Mouse (Mus musculus) ES-Bruce4 (cell line): ENCODE results near the gene Sbf1. TPM values are rescaled to one million over a fixed set of nuclear protein-coding genes. Genes with fewer than 3 reads are reported as not detected.

Experiments used
- H3K27ac ChIP-seq: 2 replicates; pipeline ENCODE4 v1.5.1; 2012; ENCODE audit warnings: low read length, inconsistent platforms; ENCODE audit not compliant: insufficient read depth
- H3K27me3 ChIP-seq: 2 replicates; pipeline ENCODE4 v1.6.1; 2012; ENCODE audit warnings: mild to moderate bottlenecking, low read length, inconsistent platforms; ENCODE audit not compliant: control insufficient read depth, poor library complexity, insufficient read depth, severe bottlenecking
- H3K36me3 ChIP-seq: 2 replicates; pipeline ENCODE4 v1.6.1; 2012; ENCODE audit warnings: inconsistent platforms, mild to moderate bottlenecking, low read length, moderate library complexity; ENCODE audit not compliant: control insufficient read depth, poor library complexity, insufficient read depth, severe bottlenecking
- H3K4me1 ChIP-seq: one replicate; pipeline ENCODE4 v1.8.1; 2011; ENCODE audit warnings: low read length; ENCODE audit not compliant: control insufficient read depth, insufficient read depth
- H3K4me3 ChIP-seq: 2 replicates; pipeline ENCODE4 v1.5.1; 2011; ENCODE audit warnings: low read depth, mild to moderate bottlenecking, low read length
- H3K9ac ChIP-seq: 2 replicates; pipeline ENCODE4 v1.6.1; 2012; ENCODE audit warnings: low read depth, mild to moderate bottlenecking, inconsistent platforms; ENCODE audit not compliant: poor library complexity, severe bottlenecking
- H3K9me3 ChIP-seq: replicated peaks from 2 replicates; pipeline ENCODE4 v1.6.1; 2012; ENCODE audit warnings: mild to moderate bottlenecking, low read length, inconsistent platforms; ENCODE audit not compliant: control insufficient read depth, poor library complexity, insufficient read depth, severe bottlenecking
- CTCF ChIP-seq: IDR thresholded peaks from one replicate; pipeline ENCODE4 v1.8.1; 2011; ENCODE audit warnings: low read depth, low read length
- EP300 ChIP-seq: IDR thresholded peaks from 2 replicates; pipeline ENCODE4 v1.6.1; 2011; ENCODE audit warnings: low read depth, low read length; ENCODE audit not compliant: insufficient read depth
- POLR2A ChIP-seq: IDR thresholded peaks from one replicate; pipeline ENCODE4 v1.8.1; 2011; ENCODE audit warnings: low read length; ENCODE audit not compliant: insufficient read depth
- polyA plus RNA-seq: library from polyadenylated mRNA; stranded (reverse); fragments of >200 nt; gene quantifications from 2 replicates; pipeline ENCODE4 v1.2.4, GENCODE M21; 2011; ENCODE audit warnings: low read depth; ENCODE audit not compliant: missing spikeins, insufficient read depth, insufficient read length

Sbf1 gene
- polyA plus RNA-seq, 1 experiment = 51.5 TPM

DNA sequence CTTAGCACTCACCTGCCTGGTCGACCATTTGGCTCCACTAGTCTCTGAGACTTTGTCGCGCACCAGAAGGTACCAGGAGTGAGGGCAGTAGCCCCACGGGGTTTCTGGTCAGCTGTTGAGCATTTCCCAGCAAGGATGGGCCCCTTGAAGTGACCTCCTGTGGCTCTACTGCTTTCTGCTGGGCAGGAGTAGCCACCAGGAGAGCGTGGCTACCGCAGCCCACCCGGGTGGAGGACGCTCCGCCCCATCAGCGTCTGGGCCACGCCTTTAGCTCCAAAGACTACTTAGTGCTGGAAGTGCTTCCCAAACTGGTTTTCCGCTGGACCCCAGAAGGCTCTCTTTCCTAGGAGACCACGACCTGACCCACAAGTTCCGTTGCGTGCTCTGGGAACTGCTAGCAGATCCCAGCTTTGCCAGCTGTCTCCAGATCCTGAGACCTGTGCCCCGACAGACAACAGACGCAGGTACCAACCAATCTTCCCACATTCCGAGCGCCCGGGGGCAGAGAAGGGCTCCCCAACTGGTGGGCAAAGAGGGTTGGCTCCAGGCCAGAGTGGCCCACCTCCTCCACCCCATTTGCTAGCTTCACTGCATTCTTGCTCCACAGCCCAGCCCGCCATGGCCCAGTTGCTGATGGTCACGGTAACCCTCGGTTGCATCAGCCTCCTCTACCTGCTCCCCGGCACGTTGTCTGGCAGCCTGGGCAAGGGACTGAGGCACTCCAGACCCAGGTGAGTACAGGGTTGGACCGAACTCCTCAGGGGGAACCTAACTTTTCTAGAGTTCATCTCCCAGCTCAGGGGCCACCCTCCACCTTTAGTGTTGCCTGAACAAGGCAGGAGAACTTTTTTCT is 7.8 kb upstream of the Sbf1 start, which contains the start of gene Adm2:
Gene Adm2 (plus strand): TSS at position 51 of the 853 bp plus-strand sequence.
- Histone ChIP-seq H3K27ac (no peak within 1 kb of the TSS), H3K9ac (peak within 1 kb of the TSS; percentile 41), H3K4me1 (no peaks in the 10 kb centered on the region), H3K27me3 (no peaks in the 10 kb centered on the region), H3K4me3 (peak within 1 kb of the TSS; percentile 71), H3K9me3 (no peaks in the 10 kb centered on the region), H3K36me3 (no peaks in the 10 kb centered on the region)
- peak; percentile 34 for TF ChIP-seq POLR2A
- no peak for TF ChIP-seq CTCF

GRCm38 (mm10) chr15:89321264-89321663 is 6.2 kb upstream of the Sbf1 start:
- Histone ChIP-seq H3K9me3 (no peaks in the 10 kb centered on the region), H3K36me3 (no peaks in the 10 kb centered on the region), H3K27ac (no peak overlapping the region), H3K9ac (no peak overlapping the region), H3K27me3 (no peaks in the 10 kb centered on the region), H3K4me3 (no peak overlapping the region), H3K4me1 (no peaks in the 10 kb centered on the region)
- no peak for TF ChIP-seq CTCF
- TF ChIP-seq POLR2A = no peak
- TF ChIP-seq EP300 = no peak

GRCm38 (mm10) chr15:89316146-89316545 is 1.0 kb upstream of the Sbf1 start:
- TF ChIP-seq CTCF (peak; percentile 88), POLR2A (no peak)
- H3K9ac ChIP-seq = peak overlapping the region; percentile 83; the same call in 1 of the 2 replicates
- no peaks in the 10 kb centered on the region for H3K4me1 ChIP-seq
- no peaks in the 10 kb centered on the region for H3K36me3 ChIP-seq
- H3K27me3 ChIP-seq = no peaks in the 10 kb centered on the region
- H3K27ac ChIP-seq = no peak overlapping the region
- no peak overlapping the region for H3K4me3 ChIP-seq
- H3K9me3 ChIP-seq = no peaks in the 10 kb centered on the region

GRCm38 (mm10) chr15:89314511-89315189 is 461 bp downstream of the Sbf1 start:
- H3K9me3 ChIP-seq = no peaks in the 10 kb centered on the region
- TF ChIP-seq EP300 (no peak), CTCF (no peak), POLR2A (no peak)
- H3K4me3 ChIP-seq = peak overlapping the region; percentile 86
- no peaks in the 10 kb centered on the region for H3K36me3 ChIP-seq
- no peaks in the 10 kb centered on the region for H3K4me1 ChIP-seq
- H3K27me3 ChIP-seq = no peaks in the 10 kb centered on the region
- H3K27ac ChIP-seq = no peak overlapping the region
- peak overlapping the region; percentile 83 for H3K9ac ChIP-seq

DNA sequence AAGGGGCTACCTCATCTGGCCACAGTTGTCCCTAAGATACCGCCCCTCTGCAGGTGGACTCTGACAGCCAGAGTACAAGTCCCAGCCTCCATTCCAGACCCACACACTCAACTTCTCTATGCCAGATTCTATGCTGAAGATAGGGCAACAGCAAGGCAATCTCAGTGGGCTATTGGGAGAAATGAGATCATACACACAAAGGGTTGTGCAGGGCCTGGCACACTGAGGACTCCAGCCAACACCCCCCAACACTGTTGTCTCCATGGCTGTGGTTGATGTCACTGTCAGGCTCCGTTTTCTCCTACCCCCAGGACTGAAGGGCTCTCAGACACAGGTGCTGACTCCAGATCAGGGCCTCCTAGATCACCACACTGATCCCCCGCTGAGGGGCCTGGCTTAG is 1.0 kb downstream of the Sbf1 start:
- Histone ChIP-seq H3K9ac (peak overlapping the region; percentile 83), H3K27me3 (no peaks in the 10 kb centered on the region), H3K36me3 (no peaks in the 10 kb centered on the region), H3K27ac (no peak overlapping the region), H3K4me1 (no peaks in the 10 kb centered on the region), H3K9me3 (no peaks in the 10 kb centered on the region), H3K4me3 (peak overlapping the region; percentile 86)
- TF ChIP-seq CTCF (no peak), EP300 (no peak), POLR2A (no peak)

DNA sequence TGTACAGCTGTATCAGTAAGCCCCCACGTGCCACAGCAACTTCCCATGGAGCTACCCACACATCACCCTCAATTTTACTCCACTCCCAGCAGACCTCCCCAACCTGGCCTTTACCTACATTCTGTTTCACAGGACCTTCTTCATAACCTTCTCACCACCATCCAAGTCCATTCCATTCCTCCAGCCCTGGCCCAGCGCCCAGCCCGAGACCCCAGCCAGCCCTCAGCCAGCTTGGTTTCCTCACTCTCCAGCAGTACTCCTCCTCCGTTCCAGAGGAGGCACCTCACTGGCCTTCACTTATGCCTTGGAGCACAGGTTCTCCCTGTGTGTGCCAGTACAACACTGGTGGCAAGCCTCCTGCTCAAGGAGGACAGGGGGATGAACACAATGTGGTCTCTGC is 1.8 kb downstream of the Sbf1 start:
- H3K9ac ChIP-seq = no peak overlapping the region
- no peaks in the 10 kb centered on the region for H3K9me3 ChIP-seq
- TF ChIP-seq CTCF (no peak), EP300 (no peak), POLR2A (no peak)
- H3K4me1 ChIP-seq = no peaks in the 10 kb centered on the region
- H3K27ac ChIP-seq = no peak overlapping the region
- no peak overlapping the region for H3K4me3 ChIP-seq
- H3K27me3 ChIP-seq = no peaks in the 10 kb centered on the region
- no peaks in the 10 kb centered on the region for H3K36me3 ChIP-seq
